Mouse (Mus musculus): ENCODE measurements around the gene Usp7.

Usp7 gene

DNA sequence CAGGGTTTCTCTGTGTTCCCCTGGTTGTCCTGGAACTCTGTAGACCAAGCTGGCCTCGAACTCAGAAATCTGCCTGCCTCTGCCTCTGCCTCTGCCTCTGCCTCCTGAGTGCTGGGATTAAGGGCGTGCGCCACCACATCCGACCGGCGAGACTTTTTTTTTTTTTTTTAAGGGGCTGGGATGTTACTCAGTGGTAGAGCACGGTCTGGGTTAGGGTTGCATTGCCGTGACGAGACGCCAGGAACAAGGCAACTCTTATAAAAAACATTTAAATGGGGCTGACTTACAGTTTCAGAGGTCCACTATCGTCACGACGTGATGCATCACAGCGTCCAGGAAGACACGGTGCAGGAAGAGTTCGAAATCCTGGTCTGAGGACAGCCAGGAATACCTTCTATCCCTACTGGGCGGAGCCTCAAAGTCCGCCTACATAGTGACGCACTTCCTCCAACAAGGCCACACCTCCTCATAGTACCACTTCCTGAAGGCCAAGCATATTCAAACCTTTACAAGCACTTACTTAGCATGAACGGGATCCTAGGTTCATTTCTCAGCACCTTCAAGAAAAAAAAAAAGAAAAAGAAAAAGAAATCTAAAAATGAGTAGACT lies at the start of gene Usp7:
Gene Usp7 (minus strand): TSS at position 360 of the 609 bp plus-strand sequence.
- no peak for DNase-seq

GRCm38 (mm10) chr16:8840557-8840956 lies 48.4 kb upstream of the Usp7 start:
- DNase-seq: no peak

- no peak for DNase-seq
These were observed 46.8 kb upstream of the Usp7 start for GRCm38 (mm10) chr16:8838921-8839320.

GRCm38 (mm10) chr16:8837595-8837994 lies 45.5 kb upstream of the Usp7 start:
- no peak for DNase-seq

GRCm38 (mm10) chr16:8836876-8837275 lies 44.8 kb upstream of the Usp7 start:
- DNase-seq: no peak

DNA sequence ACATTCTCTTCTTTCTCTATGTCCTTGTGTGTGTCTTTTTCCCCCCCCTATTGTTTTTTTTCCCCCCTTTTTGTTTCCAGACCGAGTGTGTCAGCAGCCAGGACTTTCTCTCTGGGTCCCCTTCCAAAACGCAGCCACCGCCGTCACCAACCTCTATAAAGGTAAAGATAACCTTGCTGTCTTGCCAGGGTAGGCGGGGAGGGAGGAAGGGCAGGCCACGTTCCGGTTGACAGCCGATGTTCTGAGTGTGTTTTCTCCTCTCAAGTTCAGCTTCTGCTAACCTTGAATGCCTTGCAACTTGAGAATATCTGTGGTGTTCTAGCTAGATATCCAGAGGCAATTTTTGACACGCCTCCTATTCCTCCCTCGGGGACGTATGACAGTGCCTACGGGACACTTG lies 39.1 kb upstream of the Usp7 start:
- DNase-seq: no peak

- peak; percentile 62 for DNase-seq
These were observed 38.5 kb upstream of the Usp7 start for GRCm38 (mm10) chr16:8830431-8831211.

DNA sequence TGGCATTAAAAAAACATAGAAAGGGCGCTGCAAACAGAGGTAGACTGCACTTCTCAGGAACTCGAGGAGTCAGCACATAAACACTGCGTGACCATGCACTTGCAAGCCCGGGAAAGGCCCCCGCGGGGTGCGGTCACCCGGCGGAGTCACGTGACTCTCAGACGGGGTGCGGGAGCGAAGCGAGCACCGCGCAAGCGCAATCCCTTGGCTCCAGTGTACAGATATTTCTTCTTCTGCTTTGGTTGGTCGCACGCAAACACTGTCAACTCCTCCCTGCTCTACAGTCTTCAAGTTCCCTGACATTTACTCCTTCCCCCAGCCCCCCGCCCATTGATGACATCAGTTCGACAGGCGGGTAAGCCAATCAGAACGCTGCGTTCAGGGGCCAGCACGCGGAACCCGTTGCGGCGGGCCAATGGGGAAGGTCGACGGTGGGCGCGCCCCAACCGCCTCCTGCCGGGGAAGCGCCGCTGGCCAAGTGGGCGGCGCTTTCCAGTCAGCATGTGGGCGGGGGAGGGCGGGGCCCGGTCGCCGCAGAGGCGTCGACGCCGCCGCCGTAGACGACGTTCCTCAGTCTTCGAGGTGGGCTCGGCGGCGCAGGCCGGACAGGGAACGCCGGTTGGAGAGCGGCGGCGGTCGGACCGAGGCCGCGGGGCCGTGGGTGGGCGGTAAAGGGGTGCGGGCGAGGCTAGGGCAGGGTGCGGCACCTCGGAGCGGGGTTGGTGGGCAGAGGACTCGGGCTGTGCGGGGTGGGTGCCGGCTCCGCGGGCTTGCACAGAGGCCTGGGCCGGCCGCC lies 37.7 kb upstream of the Usp7 start, which contains the start of gene 1810013L24Rik:
Gene 1810013L24Rik (plus strand): TSS at position 537 of the 796 bp plus-strand sequence.
- peak; percentile 98 for DNase-seq

DNA sequence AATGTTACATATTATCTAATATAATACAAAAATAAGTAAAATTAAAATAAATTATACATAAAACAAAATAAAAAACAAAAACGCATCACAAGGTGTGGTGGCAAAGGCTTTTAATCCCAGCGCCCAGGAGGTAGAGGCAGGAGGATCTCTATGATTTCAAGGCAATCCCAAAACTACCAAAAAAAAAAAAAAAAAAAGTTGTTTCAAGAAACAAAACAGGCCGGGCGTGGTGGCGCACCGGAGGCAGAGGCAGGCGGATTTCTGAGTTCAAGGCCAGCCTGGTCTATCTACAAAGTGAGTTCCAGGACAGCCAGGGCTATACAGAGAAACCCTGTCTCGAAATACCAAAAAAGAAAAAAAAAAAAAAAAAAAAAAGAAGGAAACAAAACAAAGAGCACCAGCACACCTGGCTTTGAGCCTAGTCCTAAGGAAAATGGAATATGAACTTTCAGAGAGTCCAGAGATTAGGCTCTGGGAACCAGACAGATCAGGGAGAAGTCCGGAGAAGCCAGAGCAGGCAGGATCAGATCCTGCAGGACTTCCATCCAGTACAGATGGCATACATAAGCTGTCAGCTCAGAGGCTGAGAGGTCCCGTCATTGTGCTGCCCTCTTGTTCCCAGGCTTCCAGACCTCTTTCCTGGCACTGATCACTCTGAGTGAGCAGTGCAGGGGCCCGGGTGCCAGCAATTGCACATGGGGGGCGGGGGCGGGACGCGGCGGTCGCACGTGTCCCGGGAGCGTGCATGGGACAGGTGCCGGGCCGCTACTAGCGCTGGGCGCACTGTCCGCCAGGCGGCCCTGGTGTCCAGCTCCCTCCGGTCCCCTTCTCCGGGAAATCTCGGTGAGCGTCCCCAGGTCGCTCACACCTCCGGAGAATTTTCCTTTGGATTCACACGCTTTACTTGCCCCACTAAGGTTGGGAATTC lies 36.8 kb upstream of the Usp7 start:
- no peak for DNase-seq

DNA sequence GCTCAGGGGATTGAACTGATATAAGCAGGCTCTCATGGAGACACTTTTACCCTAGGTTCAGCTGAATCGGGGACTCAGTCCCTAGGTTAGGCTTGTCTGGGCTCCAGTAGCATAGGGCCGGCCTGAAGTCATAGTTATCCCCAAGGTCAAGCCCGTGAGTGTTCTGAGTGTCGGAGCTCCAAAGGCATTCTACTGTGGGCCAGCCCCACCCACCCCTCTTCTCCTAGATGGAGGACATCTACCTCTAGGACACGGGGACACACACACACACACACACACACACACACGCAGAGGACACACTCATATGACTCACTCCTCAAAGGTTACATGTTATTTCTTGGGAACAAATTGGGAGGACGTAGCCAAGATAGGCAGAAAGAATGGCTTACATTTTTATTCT lies 35.3 kb upstream of the Usp7 start:
- no peak for DNase-seq

DNA sequence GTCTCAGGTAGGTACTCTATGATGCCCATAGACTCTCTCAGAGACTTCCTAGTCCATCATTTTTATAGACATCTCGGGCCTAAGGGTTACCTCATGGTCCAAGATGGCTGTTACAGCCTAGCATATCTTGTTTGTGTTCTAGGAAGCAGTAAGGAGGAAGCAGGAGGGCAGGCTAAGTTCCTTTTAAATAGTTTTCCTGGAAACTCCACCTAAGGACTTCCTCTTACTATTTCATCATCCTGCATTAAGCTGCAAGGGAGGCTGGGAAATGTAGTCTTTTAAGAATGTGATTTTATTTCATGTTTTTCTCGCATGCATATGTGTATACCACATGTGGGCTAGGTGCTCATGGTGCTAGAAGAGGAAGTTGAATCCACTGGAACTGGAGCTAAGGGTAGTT lies 31.6 kb upstream of the Usp7 start:
- DNase-seq: no peak

DNA sequence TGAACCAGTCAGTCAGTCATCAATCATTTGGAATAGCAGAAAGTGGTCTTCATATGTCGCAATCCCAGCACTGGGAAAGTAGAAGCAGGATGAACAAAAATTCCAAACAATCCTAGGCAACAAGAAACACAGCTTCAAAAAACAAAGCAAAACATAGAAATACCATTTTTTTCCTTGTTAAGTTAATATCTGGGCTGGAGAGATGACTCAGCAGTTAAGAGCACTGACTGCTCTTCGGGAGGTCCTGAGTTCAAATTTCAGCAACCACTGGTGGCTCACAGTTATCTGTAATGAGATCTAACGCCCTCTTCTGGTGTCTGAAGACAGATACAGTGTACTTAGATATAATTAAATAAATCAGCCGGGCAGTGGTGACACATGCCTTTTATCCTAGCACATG lies 30.5 kb upstream of the Usp7 start:
- no peak for DNase-seq

GRCm38 (mm10) chr16:8821429-8821828 lies 29.3 kb upstream of the Usp7 start:
- DNase-seq: peak; percentile 24

DNA sequence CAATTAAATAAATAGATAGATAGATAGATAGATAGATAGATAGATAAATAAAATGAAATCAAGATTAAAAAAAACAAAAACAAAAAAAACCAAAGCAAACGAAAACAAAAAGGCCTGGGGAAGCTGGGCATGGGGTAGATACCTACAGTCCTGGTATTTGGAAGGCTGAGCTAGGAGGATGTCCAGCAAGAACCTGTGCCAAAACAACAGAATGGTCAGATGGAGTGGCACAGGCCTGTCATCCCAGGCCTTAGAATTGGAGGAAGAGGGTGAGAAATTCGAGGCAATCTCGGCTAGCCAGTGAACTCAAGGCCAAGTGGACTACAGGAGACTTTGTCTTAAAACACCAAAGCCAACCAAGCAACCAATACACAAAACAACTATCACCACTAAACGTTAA lies 25.8 kb upstream of the Usp7 start:
- DNase-seq: no peak

- peak; percentile 45 for DNase-seq
These were observed 18.5 kb upstream of the Usp7 start for GRCm38 (mm10) chr16:8810399-8811127.

DNA sequence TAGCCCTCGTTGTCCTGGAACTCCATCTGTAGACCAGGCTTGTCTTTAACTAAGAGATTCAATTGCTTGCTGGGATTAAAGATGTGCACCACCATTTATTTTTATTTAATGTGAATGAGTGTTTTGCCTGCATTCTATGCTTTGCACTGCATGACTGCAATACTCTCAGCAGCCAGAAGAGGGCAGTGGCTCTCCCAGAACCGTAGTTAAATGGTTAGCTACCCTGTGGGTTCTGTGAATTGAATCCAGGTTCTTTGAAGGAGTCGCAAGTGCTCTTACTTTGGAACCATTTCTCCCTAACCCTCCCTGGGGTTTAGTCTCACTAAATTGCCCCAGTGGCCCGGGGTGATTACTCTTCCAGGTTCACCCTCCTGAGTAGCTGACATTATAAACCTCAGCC lies 14.6 kb upstream of the Usp7 start:
- DNase-seq: no peak

- no peak for DNase-seq
These were observed 3.8 kb upstream of the Usp7 start for GRCm38 (mm10) chr16:8795906-8796305.

- DNase-seq: no peak
These were observed 2.8 kb upstream of the Usp7 start for GRCm38 (mm10) chr16:8794952-8795351.

DNA sequence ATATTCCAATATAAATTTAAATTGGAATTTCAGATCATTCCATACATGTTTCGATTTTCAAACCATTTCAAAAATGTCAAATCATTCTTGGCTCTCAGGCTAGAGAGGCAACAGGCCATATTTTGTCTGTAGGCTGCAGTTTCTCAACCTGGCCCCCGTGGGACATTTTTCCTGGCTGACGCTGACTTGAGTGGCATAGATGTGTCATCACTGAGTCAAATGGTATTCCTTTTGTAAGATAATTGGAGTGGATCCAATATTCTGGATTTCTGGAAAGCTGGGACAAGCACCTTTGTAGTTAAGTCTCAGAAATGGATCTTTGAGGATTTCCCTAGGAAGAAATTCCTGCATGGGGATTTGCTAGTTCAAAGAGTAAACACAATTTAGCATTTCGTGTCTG lies 1.2 kb downstream of the Usp7 start:
- DNase-seq: no peak

DNA sequence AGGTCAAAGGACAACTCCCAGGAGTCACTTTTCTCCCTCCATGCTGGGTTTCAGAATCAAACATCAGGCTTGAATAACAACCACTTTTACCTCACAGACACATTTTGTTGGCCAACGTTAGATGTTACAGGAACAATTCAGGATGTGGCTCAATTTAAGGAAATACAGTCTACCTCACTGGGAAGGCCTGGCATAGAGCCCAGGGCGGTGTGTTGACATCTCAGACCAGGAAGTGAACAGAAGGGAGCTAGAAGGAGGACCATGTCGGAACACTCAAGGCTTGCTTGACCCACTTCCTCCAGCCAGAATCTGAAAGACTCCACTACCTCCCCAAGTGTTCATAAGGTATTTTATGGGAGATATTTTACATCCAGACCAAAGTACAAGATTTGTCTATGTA lies 7.4 kb downstream of the Usp7 start:
- DNase-seq: no peak

DNA sequence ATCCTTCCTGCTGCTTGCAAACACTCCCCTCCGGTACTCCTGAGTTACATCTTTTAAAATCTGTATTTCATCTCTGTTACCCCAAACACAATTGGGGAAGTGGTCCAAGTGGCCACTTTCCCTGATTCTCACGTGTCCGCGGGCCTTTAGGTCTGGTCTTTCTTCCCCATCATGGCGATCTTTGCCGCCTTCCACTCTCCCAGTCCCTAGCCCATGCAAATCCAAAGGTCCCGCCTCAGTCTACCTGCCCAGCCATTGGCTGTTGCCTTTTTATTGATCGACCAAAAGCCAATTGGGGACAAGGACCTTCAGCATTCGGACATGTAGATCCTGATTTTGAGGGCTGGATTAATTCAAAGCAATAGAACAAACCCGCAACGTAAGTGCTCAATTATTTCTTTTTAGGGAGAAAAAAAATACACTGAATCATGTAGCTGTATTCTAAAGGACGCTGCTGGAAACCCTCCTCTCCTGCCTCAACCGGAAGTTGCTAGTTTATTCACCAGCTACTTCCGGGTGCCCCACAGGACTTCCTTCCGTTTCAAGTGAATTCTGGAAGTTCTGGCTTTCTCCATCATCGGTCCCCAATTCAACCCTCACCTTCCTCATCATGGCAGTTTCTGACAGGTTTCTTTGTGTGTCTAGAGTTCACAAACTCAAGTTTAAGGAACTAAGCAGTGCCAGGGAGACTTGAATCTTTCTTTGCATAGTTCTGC lies 8.8 kb downstream of the Usp7 start:
- no peak for DNase-seq

Data from right cerebral cortex, postnatal 25 days (tissue).